Mouse (Mus musculus): Measurements from ENCODE around the gene Pex14. TPM values are rescaled to one million over a fixed set of nuclear protein-coding genes. Genes with fewer than 3 reads are reported as not detected.

Pex14 gene
- polyA plus RNA-seq, 1 experiment from 2014 or later, result 36.0 TPM

DNA sequence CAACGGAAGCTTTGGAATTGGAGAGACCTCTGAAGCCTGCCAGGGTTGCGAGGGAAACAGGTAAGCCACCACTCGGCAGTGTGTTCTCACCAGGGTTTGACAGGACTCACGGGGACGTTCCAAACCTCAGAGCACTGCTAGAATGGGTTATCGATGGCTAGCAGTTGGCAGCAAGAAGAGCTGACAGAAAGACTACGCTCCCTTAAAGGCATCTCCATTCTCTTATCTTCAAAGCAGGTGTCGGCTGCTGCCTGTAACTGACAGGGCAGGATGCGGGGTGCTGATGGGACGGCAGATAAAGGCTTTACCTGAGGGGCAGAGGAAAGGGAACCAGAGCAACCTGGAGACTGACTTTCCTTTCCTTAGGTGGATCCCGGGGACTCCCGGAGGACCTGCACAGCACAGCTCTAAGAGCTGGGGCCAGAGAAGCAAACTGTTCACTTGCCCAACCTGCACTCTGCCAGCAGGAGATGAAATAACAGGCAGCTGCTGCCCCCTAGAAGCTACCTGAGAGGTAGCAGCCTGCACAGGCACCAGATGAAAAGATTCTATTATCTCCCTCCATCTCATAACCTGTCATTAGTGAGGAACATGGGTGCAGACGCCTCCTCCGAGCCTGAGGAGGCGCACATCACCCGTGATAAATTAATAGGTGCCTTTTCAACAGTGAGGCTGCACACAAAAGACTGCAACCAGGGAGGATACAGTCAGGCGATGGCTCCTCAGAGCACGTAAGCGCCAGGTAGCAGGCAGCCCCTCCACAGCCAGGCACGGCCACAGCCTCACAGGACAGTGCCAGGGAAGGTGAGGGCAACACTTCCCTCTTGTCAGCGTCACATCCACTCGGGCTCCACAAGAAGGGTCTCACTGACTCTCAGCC is 32.8 kb downstream of the Pex14 start:
- Histone ChIP-seq H3K27me3 (no peaks in the 10 kb centered on the region), H3K27ac (no peak overlapping the region), H3K9me3 (replicated peaks) (no peaks in the 10 kb centered on the region), H3K36me3 (peaks cover 1% of the 10 kb centered on the region; the same call in 1 of the 2 replicates), H3K9ac (no peak overlapping the region), H3K4me2 (no peak overlapping the region), H3K4me3 (no peak overlapping the region), H3K4me1 (replicated peaks) (peaks cover 33% of the 10 kb centered on the region)
- ATAC-seq (replicated peaks; ENCODE audit: insufficient number of reproducible peaks, insufficient read depth, low FRiP score, low read depth), result no peak
- WGBS, result 71% methylated on average over 22 of the region's 22 CpGs

DNA sequence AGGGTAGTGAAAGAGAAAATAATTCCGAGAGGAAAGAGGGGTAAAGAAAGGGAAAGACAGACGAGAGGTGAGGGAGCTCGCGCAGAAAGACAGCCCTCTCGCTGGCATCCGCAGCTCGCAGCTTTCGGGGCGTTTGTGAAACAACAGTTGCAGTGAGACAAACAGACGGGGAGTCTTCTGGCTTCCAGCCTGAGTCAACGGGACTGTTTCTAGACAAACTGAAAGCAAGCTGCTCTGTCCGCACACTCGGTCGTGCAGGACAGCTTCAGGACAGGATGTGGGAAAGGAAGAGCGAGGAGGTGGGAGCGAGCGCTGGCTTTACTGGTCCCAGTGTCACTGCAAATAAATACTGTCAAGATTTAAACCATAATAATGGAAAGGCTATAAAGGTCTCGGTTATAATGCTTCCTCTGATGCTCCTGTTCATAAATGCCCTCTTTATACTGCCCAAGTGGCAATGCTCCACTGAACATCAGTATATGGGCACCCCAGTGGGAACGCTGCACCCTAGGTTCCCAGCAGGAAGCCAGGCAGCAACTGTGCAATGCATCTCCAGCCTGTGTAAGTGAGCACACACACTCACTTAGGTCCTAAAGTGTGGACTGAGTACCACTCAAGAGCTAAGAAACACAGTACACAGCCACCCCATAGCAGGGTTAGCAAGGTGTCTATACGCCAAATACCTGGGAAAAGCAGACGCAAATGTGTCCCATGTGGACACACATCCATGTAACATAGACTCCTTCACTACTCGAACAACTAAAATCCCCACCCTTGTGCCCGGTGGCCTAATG is 35.4 kb downstream of the Pex14 start:
- Histone ChIP-seq H3K27ac (no peak overlapping the region), H3K4me2 (peak overlapping the region; percentile 18; the same call in 1 of the 2 replicates), H3K36me3 (no peaks in the 10 kb centered on the region), H3K9me3 (replicated peaks) (no peaks in the 10 kb centered on the region), H3K4me3 (no peak overlapping the region), H3K9ac (no peak overlapping the region), H3K4me1 (replicated peaks) (peaks cover 32% of the 10 kb centered on the region), H3K27me3 (no peaks in the 10 kb centered on the region)
- WGBS, result 81% methylated on average over 23 of the region's 23 CpGs
- ATAC-seq (replicated peaks; ENCODE audit: insufficient number of reproducible peaks, insufficient read depth, low FRiP score, low read depth), result no peak

DNA sequence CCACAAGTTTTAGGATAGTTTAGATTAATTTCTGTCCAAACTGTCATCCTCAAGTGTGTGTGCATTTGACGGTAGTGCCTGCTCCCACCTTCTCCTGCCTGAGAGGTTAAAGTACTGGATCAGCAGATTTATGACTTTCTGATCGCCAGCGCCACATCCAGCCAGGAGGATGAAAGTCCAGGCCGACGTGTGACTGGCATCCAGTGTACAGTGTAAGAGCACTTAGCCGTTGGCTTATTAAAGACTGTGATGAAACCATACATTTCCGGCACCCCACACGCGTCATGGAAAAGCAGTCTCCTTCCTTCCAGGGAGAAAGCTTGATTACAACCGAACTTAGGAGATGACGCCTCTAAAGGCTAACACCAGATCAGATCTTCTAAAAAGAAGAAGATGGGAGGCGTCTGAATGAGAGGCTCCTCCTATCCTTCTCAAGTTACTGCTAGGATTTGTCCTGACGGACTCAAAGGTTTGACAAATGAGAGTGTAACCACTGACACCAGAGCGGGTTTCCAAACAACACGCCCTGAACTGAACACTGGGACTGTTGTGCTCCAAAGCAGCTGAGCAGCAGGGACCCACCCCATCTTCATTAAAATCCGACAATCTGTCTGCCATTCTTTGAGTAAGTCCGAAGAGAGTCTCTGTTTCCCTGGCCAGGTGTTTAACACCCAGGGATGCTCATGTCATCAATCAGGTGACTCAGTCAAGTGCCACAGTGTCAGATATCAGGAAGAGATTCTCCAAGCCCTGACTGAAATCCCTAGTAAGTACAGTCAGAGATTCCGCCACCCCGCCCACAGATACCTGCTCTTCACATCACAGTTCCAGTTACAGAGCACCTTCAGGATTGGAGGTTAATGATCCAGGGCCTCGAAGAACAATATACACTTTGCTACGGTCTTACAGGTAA is 37.0 kb downstream of the Pex14 start:
- H3K27me3 ChIP-seq, result no peaks in the 10 kb centered on the region
- H3K4me3 ChIP-seq, result no peak overlapping the region
- H3K4me2 ChIP-seq, result no peak overlapping the region
- H3K4me1 ChIP-seq (replicated peaks), result peaks cover 45% of the 10 kb centered on the region
- no peaks in the 10 kb centered on the region for H3K9me3 ChIP-seq (replicated peaks)
- H3K9ac ChIP-seq, result no peak overlapping the region
- WGBS, result 66% methylated on average over 21 of the region's 21 CpGs
- ATAC-seq (replicated peaks; ENCODE audit: insufficient number of reproducible peaks, insufficient read depth, low FRiP score, low read depth), result no peak
- no peak overlapping the region for H3K27ac ChIP-seq
- H3K36me3 ChIP-seq, result no peaks in the 10 kb centered on the region

DNA sequence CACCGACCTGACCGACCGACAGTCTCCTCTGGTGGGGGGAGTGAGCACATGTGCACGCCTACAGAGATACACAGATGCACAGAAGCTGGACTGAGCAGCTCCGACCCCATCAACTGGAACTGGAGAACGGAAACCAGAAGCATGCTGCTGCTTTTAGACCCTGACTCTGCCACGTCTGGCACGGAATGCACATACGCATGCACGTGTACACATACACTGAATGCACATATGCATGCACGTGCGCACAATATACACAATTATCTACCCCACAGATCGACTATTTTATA is 38.3 kb downstream of the Pex14 start:
- no peak overlapping the region for H3K4me2 ChIP-seq
- no peak overlapping the region for H3K4me3 ChIP-seq
- peaks cover 52% of the 10 kb centered on the region for H3K4me1 ChIP-seq (replicated peaks)
- H3K27me3 ChIP-seq, result no peaks in the 10 kb centered on the region
- H3K36me3 ChIP-seq, result no peaks in the 10 kb centered on the region
- no peak overlapping the region for H3K9ac ChIP-seq
- 55% methylated on average over 13 of the region's 13 CpGs for WGBS
- H3K9me3 ChIP-seq (replicated peaks), result no peaks in the 10 kb centered on the region
- no peak overlapping the region for H3K27ac ChIP-seq
- ATAC-seq (replicated peaks; ENCODE audit: insufficient number of reproducible peaks, insufficient read depth, low FRiP score, low read depth), result no peak

DNA sequence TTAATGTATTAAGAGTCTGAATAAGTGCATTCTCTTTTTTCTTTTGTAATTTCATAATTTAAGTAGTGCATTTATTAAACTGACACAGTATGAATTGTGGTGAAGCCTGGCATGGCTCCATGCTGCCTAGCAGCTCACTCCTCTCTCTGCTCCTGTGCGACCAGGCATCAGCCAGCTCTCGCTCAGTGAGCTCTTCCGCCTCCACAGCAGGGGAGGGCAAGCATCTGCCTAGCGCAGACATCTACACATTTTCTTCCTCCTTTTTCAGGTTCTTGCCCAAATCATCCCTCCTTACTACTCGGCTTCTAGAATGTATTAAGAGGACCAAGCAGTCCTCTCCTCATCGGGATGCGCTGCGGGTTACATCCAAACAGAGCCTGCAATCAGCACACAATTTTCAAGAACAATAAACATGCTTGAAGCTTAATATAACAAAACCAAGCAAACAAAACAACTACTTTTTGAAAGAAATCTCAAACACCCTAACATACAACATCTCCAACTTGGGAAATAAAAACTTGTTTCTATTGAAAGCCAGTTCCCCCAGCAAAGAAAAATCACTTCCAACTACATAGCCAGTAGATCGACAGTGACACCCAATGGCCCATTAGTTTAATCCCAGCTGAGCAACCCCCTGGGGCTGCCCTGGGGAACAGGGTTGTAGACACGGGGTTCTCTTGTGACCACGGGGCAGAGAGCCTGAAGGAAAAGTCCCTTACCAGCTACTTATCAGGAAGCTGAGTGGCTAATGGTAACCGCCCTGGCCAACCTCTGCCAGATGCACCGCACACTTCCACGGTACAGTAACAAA is 38.9 kb downstream of the Pex14 start:
- Histone ChIP-seq H3K4me1 (replicated peaks) (peaks cover 53% of the 10 kb centered on the region), H3K27ac (no peak overlapping the region), H3K9ac (no peak overlapping the region), H3K27me3 (no peaks in the 10 kb centered on the region), H3K4me2 (0 out of 2 replicates have a peak overlapping the region, but pooled peaks have one; percentile 1), H3K4me3 (no peak overlapping the region), H3K9me3 (replicated peaks) (no peaks in the 10 kb centered on the region), H3K36me3 (no peaks in the 10 kb centered on the region)
- 44% methylated on average over 14 of the region's 14 CpGs for WGBS
- ATAC-seq (replicated peaks; ENCODE audit: insufficient number of reproducible peaks, insufficient read depth, low FRiP score, low read depth), result no peak

DNA sequence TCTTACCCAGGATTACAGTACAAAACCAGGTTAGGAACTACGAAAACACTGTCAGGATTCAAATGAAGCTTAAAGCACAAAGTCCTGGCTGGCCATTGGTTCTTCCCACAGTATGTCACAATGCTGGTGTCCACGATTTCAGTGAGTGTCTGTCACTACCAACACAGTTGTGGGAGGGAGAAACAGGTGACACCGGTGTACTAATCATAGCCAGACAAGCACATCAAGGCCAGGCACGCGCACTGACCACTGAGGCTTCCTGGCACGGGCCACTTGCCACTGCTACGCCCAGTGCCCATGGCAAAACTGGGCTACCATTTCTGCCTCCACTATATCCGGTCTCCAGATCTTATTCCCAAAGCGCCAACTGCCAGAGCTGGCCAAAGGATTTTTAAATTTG is 40.0 kb downstream of the Pex14 start:
- Histone ChIP-seq H3K27ac (0 out of 2 replicates have a peak overlapping the region, but pooled peaks have one; percentile 15), H3K27me3 (no peaks in the 10 kb centered on the region), H3K9me3 (replicated peaks) (no peaks in the 10 kb centered on the region), H3K4me3 (no peak overlapping the region), H3K4me1 (replicated peaks) (peaks cover 53% of the 10 kb centered on the region), H3K9ac (no peak overlapping the region), H3K4me2 (no peak overlapping the region), H3K36me3 (no peaks in the 10 kb centered on the region)
- 80% methylated on average over 9 of the region's 9 CpGs for WGBS
- ATAC-seq (replicated peaks; ENCODE audit: insufficient number of reproducible peaks, insufficient read depth, low FRiP score, low read depth), result no peak

DNA sequence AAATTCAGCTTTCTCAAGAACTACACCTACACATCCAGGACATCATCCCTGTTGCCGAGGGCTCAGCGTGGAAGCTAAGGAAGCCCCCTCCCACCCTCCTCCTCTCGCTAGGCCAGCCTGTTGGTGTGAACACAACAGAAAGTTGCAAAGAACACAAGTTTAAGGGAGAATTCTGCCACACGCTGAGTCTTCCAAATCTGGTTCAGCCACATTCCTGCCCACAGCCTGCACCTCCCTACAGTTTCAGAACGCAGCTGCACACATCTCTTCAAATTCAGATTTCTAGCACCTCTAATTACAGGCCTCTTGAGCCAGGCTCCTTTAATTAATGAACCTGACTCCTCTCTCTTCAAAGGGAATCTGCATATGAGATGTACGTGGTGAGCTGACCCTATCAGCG is 41.4 kb downstream of the Pex14 start:
- H3K27me3 ChIP-seq, result no peaks in the 10 kb centered on the region
- H3K9ac ChIP-seq, result 0 out of 2 replicates have a peak overlapping the region, but pooled peaks have one; percentile 3
- H3K9me3 ChIP-seq (replicated peaks), result no peaks in the 10 kb centered on the region
- no peak for ATAC-seq (replicated peaks; ENCODE audit: insufficient number of reproducible peaks, insufficient read depth, low FRiP score, low read depth)
- no peaks in the 10 kb centered on the region for H3K36me3 ChIP-seq
- H3K4me3 ChIP-seq, result no peak overlapping the region
- peak overlapping the region; percentile 54 for H3K27ac ChIP-seq
- no peak overlapping the region for H3K4me2 ChIP-seq
- 68% methylated on average over 7 of the region's 7 CpGs for WGBS
- peaks cover 49% of the 10 kb centered on the region for H3K4me1 ChIP-seq (replicated peaks)

DNA sequence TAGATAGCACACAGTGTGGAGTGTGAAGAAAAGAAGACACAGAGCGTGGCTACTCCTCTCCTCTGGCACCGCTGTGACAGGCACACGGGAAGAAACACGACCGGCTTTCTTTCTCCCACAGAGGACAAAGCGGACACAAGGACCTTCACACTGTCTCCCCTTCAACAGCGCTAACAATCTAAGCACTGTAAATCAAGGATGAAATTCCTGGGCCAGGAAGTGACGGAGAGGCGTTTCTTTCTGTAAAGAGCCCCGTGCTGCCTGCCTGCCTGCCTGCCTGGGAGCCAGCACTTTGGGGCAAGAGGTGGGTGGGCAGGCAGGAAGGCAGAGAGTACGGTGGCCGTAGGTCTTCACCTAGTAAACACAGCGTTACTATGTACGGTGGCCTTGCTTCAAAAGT is 42.2 kb downstream of the Pex14 start:
- Histone ChIP-seq H3K9me3 (replicated peaks) (no peaks in the 10 kb centered on the region), H3K27me3 (no peaks in the 10 kb centered on the region), H3K27ac (peak overlapping the region; percentile 54), H3K4me3 (peak overlapping the region; percentile 18), H3K4me2 (peak overlapping the region; percentile 53), H3K4me1 (replicated peaks) (peaks cover 49% of the 10 kb centered on the region), H3K36me3 (no peaks in the 10 kb centered on the region), H3K9ac (peak overlapping the region; percentile 23)
- no peak for ATAC-seq (replicated peaks; ENCODE audit: insufficient number of reproducible peaks, insufficient read depth, low FRiP score, low read depth)
- WGBS, result 25% methylated on average over 14 of the region's 14 CpGs

DNA sequence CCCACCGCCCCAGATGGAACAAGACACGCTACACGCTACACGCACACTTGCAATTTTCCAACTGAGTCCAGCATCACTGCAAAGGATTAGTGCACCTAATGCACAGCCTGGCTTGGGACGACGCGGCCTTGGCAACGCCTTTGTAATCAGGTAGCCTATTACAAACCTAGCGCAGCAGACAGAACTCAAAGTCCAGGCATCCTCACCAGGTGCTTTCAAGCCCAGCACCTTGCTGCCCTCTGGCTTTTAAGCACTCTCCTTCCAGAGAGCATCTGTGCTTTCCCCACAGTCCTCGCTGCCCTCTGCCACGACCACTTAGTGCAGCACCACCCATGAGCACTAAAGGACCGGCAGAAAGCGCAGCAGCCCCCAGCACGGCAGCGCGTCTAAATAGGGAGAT is 42.7 kb downstream of the Pex14 start:
- no peak for ATAC-seq (replicated peaks; ENCODE audit: insufficient number of reproducible peaks, insufficient read depth, low FRiP score, low read depth)
- H3K27me3 ChIP-seq, result no peaks in the 10 kb centered on the region
- H3K9me3 ChIP-seq (replicated peaks), result no peaks in the 10 kb centered on the region
- H3K9ac ChIP-seq, result peak overlapping the region; percentile 23
- peak overlapping the region; percentile 54 for H3K27ac ChIP-seq
- peak overlapping the region; percentile 53 for H3K4me2 ChIP-seq
- peaks cover 49% of the 10 kb centered on the region for H3K4me1 ChIP-seq (replicated peaks)
- H3K36me3 ChIP-seq, result no peaks in the 10 kb centered on the region
- peak overlapping the region; percentile 18 for H3K4me3 ChIP-seq
- 65% methylated on average over 16 of the region's 16 CpGs for WGBS

DNA sequence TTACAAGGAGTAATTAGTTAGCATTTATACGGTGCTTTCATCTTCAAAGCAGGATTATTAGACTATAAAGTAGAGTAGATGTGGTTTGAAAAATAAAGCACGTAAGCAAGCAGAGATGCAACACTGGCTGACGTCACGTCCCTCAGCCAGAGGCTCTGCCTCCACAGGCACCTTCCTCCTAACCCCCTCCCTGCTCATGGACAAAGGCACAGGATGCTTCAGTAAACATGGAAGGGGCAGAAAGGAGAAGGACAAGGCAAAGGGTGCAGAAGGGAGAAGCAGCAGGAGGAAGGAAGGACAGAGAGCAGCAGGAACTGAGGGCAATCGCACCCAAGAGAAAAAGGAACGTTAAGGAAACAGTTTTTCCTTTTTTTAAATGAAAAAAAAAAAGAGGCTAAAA is 43.8 kb downstream of the Pex14 start:
- no peaks in the 10 kb centered on the region for H3K36me3 ChIP-seq
- H3K27ac ChIP-seq, result no peak overlapping the region
- no peaks in the 10 kb centered on the region for H3K9me3 ChIP-seq (replicated peaks)
- H3K4me1 ChIP-seq (replicated peaks), result peaks cover 42% of the 10 kb centered on the region
- no peak overlapping the region for H3K4me3 ChIP-seq
- no peak overlapping the region for H3K4me2 ChIP-seq
- 76% methylated on average over 6 of the region's 6 CpGs for WGBS
- no peak overlapping the region for H3K9ac ChIP-seq
- no peak for ATAC-seq (replicated peaks; ENCODE audit: insufficient number of reproducible peaks, insufficient read depth, low FRiP score, low read depth)
- H3K27me3 ChIP-seq, result no peaks in the 10 kb centered on the region
